Mouse (Mus musculus): Measurements from ENCODE around the gene Lrch4. TPM values are rescaled to one million over a fixed set of nuclear protein-coding genes. Genes with fewer than 3 reads are reported as not detected.

Lrch4 gene
- polyA plus RNA-seq, 2 experiments: 13.9 to 21.7 TPM

DNA sequence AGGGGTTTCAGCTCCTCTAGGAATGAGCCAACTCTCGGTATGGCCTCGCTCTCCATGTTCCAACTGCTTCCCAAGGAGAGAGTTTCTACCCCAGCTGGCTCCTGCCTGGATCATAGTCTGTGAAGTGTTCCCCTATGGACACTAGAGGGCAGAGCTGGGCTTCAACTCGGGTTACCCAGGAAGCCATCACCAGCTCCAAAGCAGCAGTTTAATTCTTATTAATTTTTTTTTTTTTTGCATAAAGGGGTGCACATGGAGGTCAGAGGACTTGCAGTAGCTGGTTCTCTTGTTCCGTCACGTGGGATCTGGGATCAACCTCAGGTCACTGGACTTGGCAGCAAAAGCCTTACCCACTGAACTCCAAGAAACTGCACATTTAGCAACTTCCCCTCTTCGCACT lies 28.1 kb downstream of the Lrch4 start:
- ATAC-seq (ENCODE audit: insufficient read depth) (no peak), DNase-seq (ENCODE audit: low read depth in 3 of 3, low spot score in 3 of 3) (peak in 1 of 3 experiments; percentile 54)
- H3K9me3 ChIP-seq (ENCODE audit: control insufficient read depth, low read length): no peaks in the 10 kb centered on the region
- TF ChIP-seq EP300 (IDR thresholded peaks at IDR 0.05; ENCODE audit: low read depth) (no peak), CTCF (IDR thresholded peaks at IDR 0.05; ENCODE audit: low read depth) (peak; percentile 87)
- no peaks in the 10 kb centered on the region for H3K4me1 ChIP-seq (replicated peaks; ENCODE audit: control insufficient read depth in 2 of 2, insufficient read depth in 2 of 2, low read length in 1 of 2)
- WGBS (ENCODE audit: insufficient replicate concordance): 49% methylated on average over 6 of the region's 6 CpGs
- no peak overlapping the region for H3K4me2 ChIP-seq (ENCODE audit: low read depth)
- H3K27ac ChIP-seq: no peak overlapping the region
- peaks cover 81% of the 10 kb centered on the region for H3K36me3 ChIP-seq (replicated peaks; ENCODE audit: control insufficient read depth, insufficient read depth, low read depth)
- H3K27me3 ChIP-seq (ENCODE audit: control insufficient read depth, insufficient read depth, low read length): no peaks in the 10 kb centered on the region
- H3K4me3 ChIP-seq (ENCODE audit: insufficient read depth in 1 of 2, low read depth in 2 of 2, low read length in 2 of 2): no peak overlapping the region
- no peak overlapping the region for H3K9ac ChIP-seq (replicated peaks)

DNA sequence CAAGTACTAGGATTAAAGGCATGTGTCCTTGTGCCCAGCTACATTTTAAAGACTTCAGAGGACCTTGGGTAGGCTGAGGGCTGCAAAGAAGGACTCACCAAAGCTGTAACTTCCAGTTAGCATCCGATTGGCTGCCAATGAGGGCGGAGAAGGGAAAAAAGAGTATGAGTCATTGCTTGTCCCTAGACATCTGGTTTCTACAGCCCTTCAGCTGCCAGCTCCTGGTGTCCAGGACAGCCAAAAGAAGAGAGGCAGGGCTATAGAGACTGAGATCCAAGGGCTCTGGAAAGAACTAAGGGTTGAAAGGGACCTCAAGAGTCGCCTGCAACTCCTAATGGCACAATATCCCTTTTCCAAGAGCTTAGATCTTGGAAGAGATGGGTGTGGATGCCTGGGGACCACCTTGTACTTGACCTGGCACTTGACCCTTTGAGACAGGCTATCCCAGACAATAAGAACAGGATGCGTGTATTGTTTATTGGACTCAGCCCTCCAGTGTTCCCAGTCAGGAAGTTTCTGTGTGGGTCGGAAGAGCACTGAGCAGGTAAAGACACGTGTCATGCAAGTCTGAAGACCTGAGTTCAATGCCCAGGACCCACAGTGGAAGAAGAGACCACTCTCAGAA lies 31.3 kb downstream of the Lrch4 start:
- Histone ChIP-seq H3K36me3 (replicated peaks; ENCODE audit: control insufficient read depth, insufficient read depth, low read depth) (peaks cover 82% of the 10 kb centered on the region), H3K4me2 (ENCODE audit: low read depth) (no peak overlapping the region), H3K27ac (no peak overlapping the region), H3K27me3 (ENCODE audit: control insufficient read depth, insufficient read depth, low read length) (no peaks in the 10 kb centered on the region), H3K4me1 (replicated peaks; ENCODE audit: control insufficient read depth in 2 of 2, insufficient read depth in 2 of 2, low read length in 1 of 2) (no peaks in the 10 kb centered on the region), H3K9me3 (ENCODE audit: control insufficient read depth, low read length) (no peaks in the 10 kb centered on the region), H3K9ac (replicated peaks) (no peak overlapping the region), H3K4me3 (ENCODE audit: insufficient read depth in 1 of 2, low read depth in 2 of 2, low read length in 2 of 2) (no peak overlapping the region)
- DNase-seq (ENCODE audit: low read depth in 3 of 3, low spot score in 3 of 3) (no peak), ATAC-seq (ENCODE audit: insufficient read depth) (no peak)
- TF ChIP-seq EP300 (IDR thresholded peaks at IDR 0.05; ENCODE audit: low read depth) (no peak), CTCF (IDR thresholded peaks at IDR 0.05; ENCODE audit: low read depth) (no peak)
- 88% methylated on average over 6 of the region's 6 CpGs for WGBS (ENCODE audit: insufficient replicate concordance)

- Histone ChIP-seq H3K36me3 (replicated peaks; ENCODE audit: control insufficient read depth, insufficient read depth, low read depth) (peaks cover 96% of the 10 kb centered on the region), H3K4me3 (ENCODE audit: insufficient read depth in 1 of 2, low read depth in 2 of 2, low read length in 2 of 2) (no peak overlapping the region), H3K4me1 (replicated peaks; ENCODE audit: control insufficient read depth in 2 of 2, insufficient read depth in 2 of 2, low read length in 1 of 2) (no peaks in the 10 kb centered on the region), H3K4me2 (ENCODE audit: low read depth) (no peak overlapping the region), H3K9ac (replicated peaks) (no peak overlapping the region), H3K27me3 (ENCODE audit: control insufficient read depth, insufficient read depth, low read length) (no peaks in the 10 kb centered on the region), H3K9me3 (ENCODE audit: control insufficient read depth, low read length) (no peaks in the 10 kb centered on the region), H3K27ac (no peak overlapping the region)
- DNase-seq (ENCODE audit: low read depth in 3 of 3, low spot score in 3 of 3): no peak
- TF ChIP-seq EP300 (IDR thresholded peaks at IDR 0.05; ENCODE audit: low read depth) (no peak), CTCF (IDR thresholded peaks at IDR 0.05; ENCODE audit: low read depth) (no peak)
- 88% methylated on average over 9 of the region's 9 CpGs for WGBS (ENCODE audit: insufficient replicate concordance)
- ATAC-seq (ENCODE audit: insufficient read depth): no peak
These were observed 34.1 kb downstream of the Lrch4 start for GRCm38 (mm10) chr5:137663057-137663456.

GRCm38 (mm10) chr5:137668971-137669370 lies 40.0 kb downstream of the Lrch4 start:
- no peak overlapping the region for H3K4me2 ChIP-seq (ENCODE audit: low read depth)
- H3K9ac ChIP-seq (replicated peaks): no peak overlapping the region
- no peak for TF ChIP-seq CTCF (IDR thresholded peaks at IDR 0.05; ENCODE audit: low read depth)
- TF ChIP-seq EP300 (IDR thresholded peaks at IDR 0.05; ENCODE audit: low read depth): no peak
- H3K27ac ChIP-seq: no peak overlapping the region
- no peak overlapping the region for H3K4me3 ChIP-seq (ENCODE audit: insufficient read depth in 1 of 2, low read depth in 2 of 2, low read length in 2 of 2)
- H3K36me3 ChIP-seq (replicated peaks; ENCODE audit: control insufficient read depth, insufficient read depth, low read depth): peaks cover 39% of the 10 kb centered on the region
- WGBS (ENCODE audit: insufficient replicate concordance): 88% methylated on average over 10 of the region's 10 CpGs
- peaks cover 22 to 29% of the 10 kb centered on the region in 2 experiments for H3K4me1 ChIP-seq (replicated peaks; ENCODE audit: control insufficient read depth in 2 of 2, insufficient read depth in 2 of 2, low read length in 1 of 2)
- DNase-seq (ENCODE audit: low read depth in 3 of 3, low spot score in 3 of 3): no peak
- H3K27me3 ChIP-seq (ENCODE audit: control insufficient read depth, insufficient read depth, low read length): no peaks in the 10 kb centered on the region
- no peak for ATAC-seq (ENCODE audit: insufficient read depth)
- H3K9me3 ChIP-seq (ENCODE audit: control insufficient read depth, low read length): no peaks in the 10 kb centered on the region

- DNase-seq (ENCODE audit: low read depth in 3 of 3, low spot score in 3 of 3): no peak
- TF ChIP-seq EP300 (IDR thresholded peaks at IDR 0.05; ENCODE audit: low read depth) (no peak), CTCF (IDR thresholded peaks at IDR 0.05; ENCODE audit: low read depth) (peak; percentile 67)
- Histone ChIP-seq H3K4me1 (replicated peaks; ENCODE audit: control insufficient read depth in 2 of 2, insufficient read depth in 2 of 2, low read length in 1 of 2) (peaks cover 28 to 38% of the 10 kb centered on the region in 2 experiments), H3K4me2 (ENCODE audit: low read depth) (no peak overlapping the region), H3K9me3 (ENCODE audit: control insufficient read depth, low read length) (no peaks in the 10 kb centered on the region), H3K27ac (no peak overlapping the region), H3K36me3 (replicated peaks; ENCODE audit: control insufficient read depth, insufficient read depth, low read depth) (peaks cover 28% of the 10 kb centered on the region), H3K4me3 (ENCODE audit: insufficient read depth in 1 of 2, low read depth in 2 of 2, low read length in 2 of 2) (no peak overlapping the region), H3K9ac (replicated peaks) (no peak overlapping the region), H3K27me3 (ENCODE audit: control insufficient read depth, insufficient read depth, low read length) (no peaks in the 10 kb centered on the region)
- ATAC-seq (ENCODE audit: insufficient read depth): no peak
- WGBS (ENCODE audit: insufficient replicate concordance): 88% methylated on average over 1 of the region's 1 CpGs
These were observed 41.3 kb downstream of the Lrch4 start for GRCm38 (mm10) chr5:137670240-137670639.
